Mouse (Mus musculus) midbrain, embryonic 11.5 days (tissue): ENCODE data around the gene 3110009E18Rik. TPM values are rescaled to one million over a fixed set of nuclear protein-coding genes. Genes with fewer than 3 reads are reported as not detected.

Experiments
- ATAC-seq: fragments of 200-750 bp; cut with Nextera tagmentation; 2 replicates; pipeline ENCODE4 v1.8.0; 2017; ENCODE audit warnings: moderate TSS enrichment, moderate library complexity; ENCODE audit not compliant: low FRiP score
- DNase-seq: peaks from one replicate; pipeline ENCODE4 v3.0.0; 2015; ENCODE audit warnings: low spot score; ENCODE audit errors: missing footprints
- H3K27ac ChIP-seq: fragments of 300-500 bp; sonication (generic); 2 replicates; pipeline ENCODE4 v1.5.1; 2014; ENCODE audit warnings: low read depth, low read length
- H3K27me3 ChIP-seq: fragments of 300-500 bp; sonication (generic); 2 replicates; pipeline ENCODE4 v1.6.1; 2014; ENCODE audit warnings: mild to moderate bottlenecking, low read length, moderate library complexity, mixed read lengths; ENCODE audit not compliant: control insufficient read depth, insufficient read depth
- H3K36me3 ChIP-seq: fragments of 300-500 bp; sonication (generic); 2 replicates; pipeline ENCODE4 v1.6.1; 2014; ENCODE audit warnings: mild to moderate bottlenecking, low read length, moderate library complexity, mixed read lengths; ENCODE audit not compliant: control insufficient read depth, insufficient read depth
- H3K4me1 ChIP-seq: fragments of 300-500 bp; sonication (generic); 2 replicates; pipeline ENCODE4 v1.6.1; 2014; ENCODE audit warnings: low read length; ENCODE audit not compliant: control insufficient read depth, insufficient read depth
- H3K4me2 ChIP-seq: fragments of 300-500 bp; sonication (generic); 2 replicates; pipeline ENCODE4 v1.6.1; 2014; ENCODE audit warnings: mild to moderate bottlenecking, moderate library complexity
- H3K4me3 ChIP-seq: fragments of 300-500 bp; sonication (generic); 2 replicates; pipeline ENCODE4 v1.5.1; 2014; ENCODE audit warnings: low read depth, low read length
- H3K9ac ChIP-seq: fragments of 300-500 bp; sonication (generic); 2 replicates; pipeline ENCODE4 v1.6.1; 2014; ENCODE audit warnings: low read length
- H3K9me3 ChIP-seq: fragments of 300-500 bp; sonication (generic); 2 replicates; pipeline ENCODE4 v1.6.1; 2016; ENCODE audit warnings: low read length; ENCODE audit not compliant: control insufficient read depth
- WGBS: fragments of 180-500 bp; shearing (Covaris S2); extraction: QIAGEN DNeasy Blood & Tissue Kit; methylation state at CpG from one replicate; pipeline ENCODE4 v1.1.7; 2014; 5-methylcytosine and 5-hydroxymethylcytosine counted together
- polyA plus RNA-seq: library from polyadenylated mRNA; unstranded; fragments of >200 nt; fragmentation: Nextera tagmentation; extraction: Ambion mirVana; gene quantifications from 2 replicates; pipeline ENCODE4 v1.2.1, GENCODE M21; 2014

The 3110009E18Rik gene
- polyA plus RNA-seq, 1 experiment from 2014 or later: 27.1 TPM

DNA sequence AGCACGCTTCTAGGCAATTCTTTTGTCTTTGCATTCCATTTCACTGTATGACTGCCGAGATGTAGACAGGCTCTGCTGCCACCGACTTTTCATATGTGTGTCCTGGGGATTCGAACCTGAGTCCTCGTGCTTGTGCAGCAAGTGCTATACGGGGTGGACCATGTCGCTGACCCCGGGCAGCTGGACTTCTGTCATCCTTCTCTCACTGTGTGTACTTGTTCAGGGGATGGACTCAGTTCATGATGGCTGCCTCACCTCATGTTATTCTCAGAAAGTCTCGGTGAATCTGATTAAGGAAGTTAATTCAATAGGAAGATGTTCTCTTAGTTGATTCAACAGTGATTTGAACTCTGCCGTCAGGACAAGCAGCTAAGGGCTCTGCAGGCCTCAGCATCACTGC is 72.6 kb downstream of the 3110009E18Rik start:
- no peak overlapping the region for H3K27ac ChIP-seq
- H3K4me3 ChIP-seq: no peak overlapping the region
- H3K4me2 ChIP-seq: no peak overlapping the region
- DNase-seq: peak; percentile 53
- H3K9me3 ChIP-seq: no peaks in the 10 kb centered on the region; the same call in 1 of the 2 replicates
- no peak overlapping the region for H3K9ac ChIP-seq
- H3K36me3 ChIP-seq: no peaks in the 10 kb centered on the region
- 93% methylated on average over 10 of the region's 10 CpGs for WGBS
- H3K27me3 ChIP-seq: no peaks in the 10 kb centered on the region
- no peaks in the 10 kb centered on the region for H3K4me1 ChIP-seq
- ATAC-seq: no peak

DNA sequence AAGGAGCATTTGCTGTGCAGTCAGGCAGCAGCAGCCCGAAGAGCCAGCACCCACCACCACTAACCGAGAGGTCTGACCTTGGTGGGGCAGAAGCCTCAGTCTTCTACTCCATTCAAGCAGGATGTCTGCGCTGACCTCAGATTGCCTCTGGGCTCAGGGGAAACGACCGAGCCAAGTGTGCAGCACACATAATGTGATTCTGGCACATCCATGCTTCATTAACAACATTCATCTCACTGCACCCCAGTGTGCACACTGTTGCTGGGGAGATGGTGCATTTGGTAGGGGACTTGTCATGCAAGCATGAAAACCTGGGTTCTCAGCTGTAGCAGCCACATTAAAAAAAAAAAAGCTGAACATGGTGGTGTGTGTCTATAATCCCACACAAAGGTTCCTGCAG is 75.0 kb downstream of the 3110009E18Rik start:
- ATAC-seq: no peak
- Histone ChIP-seq H3K27ac (no peak overlapping the region), H3K36me3 (no peaks in the 10 kb centered on the region), H3K9me3 (no peaks in the 10 kb centered on the region), H3K4me2 (no peak overlapping the region), H3K4me3 (no peak overlapping the region), H3K27me3 (no peaks in the 10 kb centered on the region), H3K9ac (no peak overlapping the region), H3K4me1 (no peaks in the 10 kb centered on the region)
- DNase-seq: no peak
- 75% methylated on average over 5 of the region's 5 CpGs for WGBS

DNA sequence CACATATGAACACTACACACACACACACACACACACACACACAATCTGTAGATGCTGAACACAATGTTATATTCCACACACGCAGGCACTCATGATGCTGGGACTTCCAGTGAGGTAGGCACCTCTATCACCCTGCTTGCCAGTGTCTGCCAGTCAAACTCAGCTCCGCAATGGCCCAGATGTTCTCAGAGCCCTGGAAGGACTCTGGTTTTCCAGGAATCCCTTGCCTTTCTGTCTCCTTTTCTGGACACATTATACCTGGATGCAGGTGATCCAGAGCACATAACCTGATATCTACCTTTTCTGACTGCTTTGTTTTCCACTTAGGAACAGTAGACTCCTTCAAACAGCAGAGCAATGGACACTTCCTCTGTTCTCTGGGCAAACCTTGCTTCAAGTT is 75.7 kb downstream of the 3110009E18Rik start:
- Histone ChIP-seq H3K4me2 (no peak overlapping the region), H3K36me3 (no peaks in the 10 kb centered on the region), H3K4me1 (no peaks in the 10 kb centered on the region), H3K9me3 (no peaks in the 10 kb centered on the region), H3K27me3 (no peaks in the 10 kb centered on the region), H3K9ac (no peak overlapping the region), H3K4me3 (no peak overlapping the region), H3K27ac (no peak overlapping the region)
- peak; percentile 65 for DNase-seq
- ATAC-seq: no peak
- 84% methylated on average over 2 of the region's 2 CpGs for WGBS

DNA sequence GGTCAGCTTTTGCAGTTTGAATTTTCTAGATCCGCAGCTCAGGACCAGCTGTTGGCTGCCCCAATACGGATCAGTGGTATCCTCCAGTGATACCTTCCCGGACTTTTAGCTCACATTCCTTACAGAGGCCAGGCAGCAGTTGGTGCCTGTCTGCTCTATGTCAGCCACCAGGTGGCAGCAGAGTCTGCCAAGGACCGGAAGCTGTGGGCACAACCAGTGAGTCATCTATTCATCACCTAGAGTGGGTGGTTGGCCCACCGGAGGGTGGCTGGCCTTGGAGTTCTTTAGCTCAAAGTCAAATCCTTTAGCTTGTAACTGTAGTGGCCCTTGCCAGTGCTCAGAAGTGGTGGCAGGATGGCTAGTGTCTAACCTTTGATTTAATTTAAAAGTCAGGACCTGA is 76.2 kb downstream of the 3110009E18Rik start:
- H3K4me1 ChIP-seq: no peaks in the 10 kb centered on the region
- ATAC-seq (peak; percentile 82), DNase-seq (peak; percentile 93)
- no peak overlapping the region for H3K27ac ChIP-seq
- no peak overlapping the region for H3K9ac ChIP-seq
- H3K27me3 ChIP-seq: no peaks in the 10 kb centered on the region
- 24% methylated on average over 5 of the region's 5 CpGs for WGBS
- no peaks in the 10 kb centered on the region for H3K9me3 ChIP-seq
- H3K4me2 ChIP-seq: no peak overlapping the region
- H3K36me3 ChIP-seq: no peaks in the 10 kb centered on the region
- no peak overlapping the region for H3K4me3 ChIP-seq

DNA sequence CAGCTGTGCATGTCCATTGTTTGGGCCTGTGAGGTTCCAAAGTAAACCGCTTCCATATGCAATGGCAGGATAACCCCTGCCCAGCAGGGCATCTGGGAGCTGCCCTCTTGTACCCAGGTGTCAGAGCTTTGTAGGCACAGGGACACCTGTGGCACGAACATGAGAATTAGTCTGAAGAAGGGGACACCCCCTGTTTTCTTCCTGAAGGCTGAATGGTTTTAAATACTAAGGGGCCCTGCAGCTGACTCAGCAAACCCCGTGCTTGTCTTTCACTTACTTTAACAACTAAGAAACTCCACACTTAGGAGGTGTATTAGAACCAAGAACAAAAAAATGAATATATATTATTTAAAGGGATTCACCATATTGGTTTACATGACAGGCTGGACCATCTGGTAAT is 77.2 kb downstream of the 3110009E18Rik start:
- H3K27ac ChIP-seq: no peak overlapping the region
- H3K4me3 ChIP-seq: no peak overlapping the region
- no peak overlapping the region for H3K9ac ChIP-seq
- H3K9me3 ChIP-seq: no peaks in the 10 kb centered on the region
- ATAC-seq (no peak), DNase-seq (no peak)
- WGBS: 49% methylated on average over 3 of the region's 3 CpGs
- H3K36me3 ChIP-seq: no peaks in the 10 kb centered on the region
- no peak overlapping the region for H3K4me2 ChIP-seq
- H3K4me1 ChIP-seq: no peaks in the 10 kb centered on the region
- no peaks in the 10 kb centered on the region for H3K27me3 ChIP-seq

DNA sequence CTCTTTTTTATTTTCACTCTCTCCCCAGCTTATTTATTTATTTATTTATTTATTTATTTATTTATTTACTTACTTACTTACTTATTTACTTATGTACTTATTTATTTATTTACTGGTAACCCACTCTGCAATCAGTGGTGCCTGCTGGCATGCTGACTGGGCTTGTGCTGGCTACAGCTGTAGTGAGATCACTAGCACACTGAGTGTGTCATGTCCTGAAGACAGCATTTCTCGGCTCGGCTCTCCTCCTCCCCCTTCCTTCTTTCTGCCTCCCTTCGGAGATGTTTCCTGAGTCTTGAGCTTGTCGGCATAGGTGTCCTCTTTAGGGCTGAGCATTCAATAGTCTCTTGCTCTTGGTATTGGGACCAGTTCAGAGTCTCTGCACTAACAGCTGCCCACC is 78.0 kb downstream of the 3110009E18Rik start:
- H3K4me1 ChIP-seq: no peaks in the 10 kb centered on the region
- 87% methylated on average over 4 of the region's 4 CpGs for WGBS
- H3K4me3 ChIP-seq: no peak overlapping the region
- no peak overlapping the region for H3K9ac ChIP-seq
- no peak overlapping the region for H3K27ac ChIP-seq
- no peaks in the 10 kb centered on the region for H3K27me3 ChIP-seq
- no peaks in the 10 kb centered on the region for H3K36me3 ChIP-seq
- no peaks in the 10 kb centered on the region for H3K9me3 ChIP-seq
- no peak overlapping the region for H3K4me2 ChIP-seq
- DNase-seq: peak; percentile 60
- ATAC-seq: no peak

DNA sequence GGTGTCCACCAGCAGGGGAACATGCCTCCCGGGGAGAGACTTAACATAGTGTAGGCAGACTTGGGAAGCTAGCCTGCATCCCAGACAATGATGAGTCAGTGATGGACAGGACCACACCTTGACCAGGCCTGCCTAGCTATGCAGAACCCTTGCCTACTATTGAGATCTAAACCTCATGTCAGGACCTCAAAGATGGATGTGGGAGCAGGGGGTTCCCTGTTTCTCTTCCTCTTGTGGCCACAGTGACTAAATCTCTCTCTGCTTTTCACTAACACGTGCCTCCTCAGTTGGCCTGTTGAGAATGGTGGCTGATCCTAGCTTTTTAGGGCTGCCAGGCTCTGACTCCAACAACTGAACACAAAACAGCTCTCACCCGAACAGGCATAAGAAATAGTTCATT is 81.6 kb downstream of the 3110009E18Rik start:
- no peak for ATAC-seq
- Histone ChIP-seq H3K9ac (no peak overlapping the region), H3K27ac (no peak overlapping the region), H3K4me2 (no peak overlapping the region), H3K9me3 (no peaks in the 10 kb centered on the region), H3K4me1 (no peaks in the 10 kb centered on the region), H3K27me3 (no peaks in the 10 kb centered on the region), H3K4me3 (no peak overlapping the region), H3K36me3 (no peaks in the 10 kb centered on the region)
- DNase-seq: no peak
- WGBS: 61% methylated on average over 3 of the region's 3 CpGs

DNA sequence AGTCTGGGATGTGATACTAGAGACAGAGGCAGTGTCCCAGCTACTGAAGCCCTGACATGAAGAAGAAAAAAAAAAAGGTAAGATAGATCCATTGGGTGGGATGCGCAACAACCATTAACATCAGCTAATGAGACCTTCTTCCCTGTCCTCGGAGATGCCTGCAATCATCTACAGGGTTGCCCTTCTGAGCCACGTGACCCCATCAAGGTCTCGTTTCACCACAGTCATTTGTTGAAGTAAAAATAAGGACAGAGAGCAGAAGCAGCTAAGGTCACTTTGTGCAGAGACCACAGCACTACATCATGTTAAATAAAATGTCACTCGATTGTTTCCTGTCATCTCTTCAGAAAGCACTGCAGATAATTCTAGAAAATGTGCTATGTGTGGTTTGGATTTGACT is 82.8 kb downstream of the 3110009E18Rik start:
- Histone ChIP-seq H3K27ac (no peak overlapping the region), H3K4me3 (no peak overlapping the region), H3K36me3 (no peaks in the 10 kb centered on the region), H3K9ac (no peak overlapping the region), H3K9me3 (no peaks in the 10 kb centered on the region), H3K27me3 (no peaks in the 10 kb centered on the region), H3K4me2 (no peak overlapping the region), H3K4me1 (no peaks in the 10 kb centered on the region)
- no peak for DNase-seq
- 89% methylated on average over 5 of the region's 5 CpGs for WGBS
- no peak for ATAC-seq

DNA sequence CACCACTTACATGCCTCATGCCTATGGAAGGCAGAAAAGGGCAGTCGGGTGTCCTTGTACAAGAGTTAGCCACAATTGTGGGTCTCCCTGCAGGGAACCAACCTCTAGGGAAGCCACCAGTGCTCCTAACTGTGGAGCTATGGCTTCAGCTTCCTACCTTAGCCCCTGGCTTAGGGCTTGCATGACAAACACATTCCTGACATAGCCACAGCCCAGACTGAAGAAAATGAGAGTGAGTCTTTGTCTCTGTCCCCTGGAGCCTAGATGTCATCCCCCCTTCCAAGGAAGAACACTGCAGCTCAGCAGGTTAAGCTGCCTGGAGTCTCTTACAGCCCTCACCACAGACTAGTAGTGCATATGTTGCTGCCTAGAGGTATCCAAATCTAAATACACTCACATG is 83.8 kb downstream of the 3110009E18Rik start:
- ATAC-seq (no peak), DNase-seq (no peak)
- no peaks in the 10 kb centered on the region for H3K27me3 ChIP-seq
- H3K4me1 ChIP-seq: no peaks in the 10 kb centered on the region
- WGBS: 24% methylated on average over 1 of the region's 1 CpGs
- H3K4me3 ChIP-seq: no peak overlapping the region
- H3K9me3 ChIP-seq: no peaks in the 10 kb centered on the region
- H3K4me2 ChIP-seq: no peak overlapping the region
- H3K9ac ChIP-seq: no peak overlapping the region
- no peak overlapping the region for H3K27ac ChIP-seq
- no peaks in the 10 kb centered on the region for H3K36me3 ChIP-seq

DNA sequence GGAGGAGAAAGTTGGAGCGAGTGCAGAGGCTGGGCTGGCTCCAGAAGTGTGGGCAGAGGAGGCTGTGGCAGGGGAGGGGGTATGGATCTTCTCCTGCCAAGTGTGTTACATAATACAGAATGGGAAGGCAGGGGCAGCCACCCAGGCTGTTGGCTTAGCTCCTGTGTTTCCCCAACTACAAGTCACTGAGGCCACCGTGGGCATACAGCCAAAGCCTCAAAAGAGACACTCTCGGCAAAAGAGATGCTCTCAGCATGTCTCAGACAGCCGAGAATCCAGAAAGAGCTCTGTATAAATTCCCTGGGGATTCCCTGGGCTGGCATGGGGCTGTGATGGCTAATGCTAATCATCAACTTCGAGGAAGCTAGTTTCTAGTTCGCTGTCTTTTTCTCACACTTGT is 86.6 kb downstream of the 3110009E18Rik start:
- ATAC-seq: no peak
- Histone ChIP-seq H3K27ac (no peak overlapping the region), H3K27me3 (no peaks in the 10 kb centered on the region), H3K36me3 (no peaks in the 10 kb centered on the region), H3K4me2 (no peak overlapping the region), H3K9me3 (no peaks in the 10 kb centered on the region), H3K4me3 (no peak overlapping the region), H3K9ac (no peak overlapping the region), H3K4me1 (no peaks in the 10 kb centered on the region)
- 70% methylated on average over 6 of the region's 6 CpGs for WGBS
- DNase-seq: no peak
